Mouse (Mus musculus) embryonic facial prominence, embryonic 15.5 days (tissue): ENCODE measurements around the gene Snupn. TPM values are rescaled to one million over a fixed set of nuclear protein-coding genes. Genes with fewer than 3 reads are reported as not detected.
"Not testable (repeated sequence)": the region's sequence is repeated elsewhere in the genome, so short reads cannot be mapped to it uniquely, and the experiment has no call there.

ENCODE experiments used
- ATAC-seq: fragments of 200-750 bp; cut with Nextera tagmentation; 2 replicates; pipeline ENCODE4 v1.8.0; 2017; ENCODE audit warnings: low read depth, moderate TSS enrichment; ENCODE audit not compliant: insufficient number of reproducible peaks, low FRiP score, low TSS enrichment
- H3K27ac ChIP-seq: fragments of 300-500 bp; sonication (generic); replicated peaks from 2 replicates; pipeline ENCODE4 v1.5.1; 2015; ENCODE audit warnings: mild to moderate bottlenecking, inconsistent platforms
- H3K27me3 ChIP-seq: fragments of 300-500 bp; sonication (generic); 2 replicates; pipeline ENCODE4 v1.6.1; 2015; ENCODE audit warnings: inconsistent platforms
- H3K36me3 ChIP-seq: fragments of 300-500 bp; sonication (generic); 2 replicates; pipeline ENCODE4 v1.6.1; 2015; ENCODE audit warnings: mild to moderate bottlenecking, inconsistent platforms
- H3K4me1 ChIP-seq: fragments of 300-500 bp; sonication (generic); 2 replicates; pipeline ENCODE4 v1.6.1; 2015; ENCODE audit warnings: inconsistent platforms
- H3K4me2 ChIP-seq: fragments of 300-500 bp; sonication (generic); replicated peaks from 2 replicates; pipeline ENCODE4 v1.6.1; 2015; ENCODE audit warnings: mild to moderate bottlenecking, inconsistent platforms
- H3K4me3 ChIP-seq: fragments of 300-500 bp; sonication (generic); replicated peaks from 2 replicates; pipeline ENCODE4 v1.5.1; 2015; ENCODE audit warnings: mild to moderate bottlenecking, inconsistent platforms
- H3K9ac ChIP-seq: fragments of 300-500 bp; sonication (generic); 2 replicates; pipeline ENCODE4 v1.6.1; 2015; ENCODE audit warnings: inconsistent platforms
- H3K9me3 ChIP-seq: fragments of 300-500 bp; sonication (generic); replicated peaks from 2 replicates; pipeline ENCODE4 v1.6.1; 2016; ENCODE audit warnings: inconsistent platforms
- WGBS: fragments of 180-500 bp; shearing (Covaris S2); methylation state at CpG from one replicate; pipeline ENCODE4 v1.1.7; 2015; 5-methylcytosine and 5-hydroxymethylcytosine counted together
- polyA plus RNA-seq: library from polyadenylated mRNA; unstranded; fragments of >200 nt; fragmentation: Nextera tagmentation; extraction: Ambion mirVana; gene quantifications from 2 replicates; pipeline ENCODE4 v1.2.1, GENCODE M21; 2015

Gene Snupn
- polyA plus RNA-seq, 1 experiment from 2014 or later, result 27.9 TPM

DNA sequence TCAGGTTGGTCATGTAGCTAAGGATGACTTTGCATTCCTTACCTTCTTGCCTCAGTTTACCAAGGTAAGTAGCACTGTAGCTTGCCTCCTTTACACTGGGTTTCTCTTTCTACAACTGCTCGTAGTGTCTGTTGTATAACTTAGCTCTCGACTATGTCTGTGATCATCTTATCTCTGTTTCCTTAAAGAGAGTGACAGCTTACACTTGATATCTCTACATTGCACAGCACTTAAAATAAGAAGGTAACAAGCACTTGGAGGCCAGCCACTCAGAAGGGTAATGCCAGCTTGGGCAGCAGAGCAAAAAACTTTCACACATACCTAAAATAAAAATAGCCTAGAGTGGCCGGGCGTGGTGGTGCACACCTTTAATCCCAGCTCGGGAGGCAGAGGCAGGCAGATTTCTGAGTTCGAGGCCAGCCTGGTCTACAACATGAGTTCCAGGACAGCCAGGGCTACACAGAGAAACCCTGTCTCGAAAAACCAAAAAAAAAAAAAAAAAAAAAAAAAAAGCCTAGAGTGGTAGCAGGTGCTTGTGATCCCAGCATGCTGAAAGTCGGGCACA, 23.4 kb downstream of the Snupn start:
- no peak overlapping the region for H3K4me2 ChIP-seq
- no peaks in the 10 kb centered on the region for H3K9me3 ChIP-seq
- peaks cover 17% of the 10 kb centered on the region for H3K36me3 ChIP-seq
- no peak overlapping the region for H3K9ac ChIP-seq
- ATAC-seq, result no peak
- H3K4me1 ChIP-seq, result no peaks in the 10 kb centered on the region
- no peak overlapping the region for H3K4me3 ChIP-seq
- H3K27me3 ChIP-seq, result no peaks in the 10 kb centered on the region
- no peak overlapping the region for H3K27ac ChIP-seq
- WGBS, result 85% methylated on average over 8 of the region's 8 CpGs

DNA sequence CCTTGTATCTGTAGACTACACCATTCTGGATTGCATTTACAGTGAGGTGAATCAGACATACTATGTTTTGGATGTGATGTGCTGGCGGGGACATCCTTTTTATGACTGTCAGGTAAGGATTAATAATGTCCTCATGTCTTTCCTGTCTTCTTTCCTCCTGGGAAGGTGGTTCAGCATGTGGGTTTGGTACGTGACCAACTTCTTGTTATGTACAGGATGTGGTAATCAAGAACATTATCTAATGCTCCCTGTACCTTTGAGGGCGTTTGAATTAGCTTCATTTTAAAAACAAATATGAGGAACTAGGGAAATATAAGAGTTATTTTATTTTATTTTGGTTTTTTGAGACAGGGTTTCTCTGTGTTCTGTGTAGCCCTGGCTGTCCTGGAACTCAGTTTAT, 24.5 kb downstream of the Snupn start:
- Histone ChIP-seq H3K4me1 (no peaks in the 10 kb centered on the region), H3K27me3 (no peaks in the 10 kb centered on the region), H3K36me3 (peaks cover 16% of the 10 kb centered on the region), H3K9me3 (no peaks in the 10 kb centered on the region), H3K4me2 (no peak overlapping the region), H3K27ac (no peak overlapping the region), H3K9ac (no peak overlapping the region), H3K4me3 (no peak overlapping the region)
- no peak for ATAC-seq
- 85% methylated on average over 3 of the region's 3 CpGs for WGBS

DNA sequence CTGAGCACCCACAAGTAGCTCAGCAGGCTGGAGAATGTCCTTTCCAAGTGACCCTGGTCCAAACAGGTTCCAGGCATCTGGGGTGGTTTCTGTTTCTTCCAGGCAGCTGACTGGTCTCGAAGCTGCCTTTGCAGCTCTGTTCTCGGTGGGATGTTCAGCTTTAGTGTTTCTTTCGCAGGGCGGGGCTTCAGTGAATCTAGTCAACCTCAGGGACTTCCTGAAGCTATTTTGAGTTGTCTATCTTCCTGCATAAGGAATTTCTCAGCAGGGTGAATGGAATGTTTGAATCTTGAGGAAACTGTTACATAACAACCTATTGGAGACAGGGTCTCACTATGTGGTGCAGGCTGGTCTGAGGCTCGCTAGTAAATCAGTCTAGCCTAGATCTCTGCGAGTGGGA, 29.5 kb downstream of the Snupn start:
- no peak overlapping the region for H3K4me2 ChIP-seq
- H3K9me3 ChIP-seq, result no peaks in the 10 kb centered on the region
- WGBS, result 89% methylated on average over 6 of the region's 6 CpGs
- no peak overlapping the region for H3K9ac ChIP-seq
- H3K4me3 ChIP-seq, result no peak overlapping the region
- H3K36me3 ChIP-seq, result peaks cover 8% of the 10 kb centered on the region
- H3K27ac ChIP-seq, result no peak overlapping the region
- no peaks in the 10 kb centered on the region for H3K27me3 ChIP-seq
- no peak for ATAC-seq
- H3K4me1 ChIP-seq, result no peaks in the 10 kb centered on the region

DNA sequence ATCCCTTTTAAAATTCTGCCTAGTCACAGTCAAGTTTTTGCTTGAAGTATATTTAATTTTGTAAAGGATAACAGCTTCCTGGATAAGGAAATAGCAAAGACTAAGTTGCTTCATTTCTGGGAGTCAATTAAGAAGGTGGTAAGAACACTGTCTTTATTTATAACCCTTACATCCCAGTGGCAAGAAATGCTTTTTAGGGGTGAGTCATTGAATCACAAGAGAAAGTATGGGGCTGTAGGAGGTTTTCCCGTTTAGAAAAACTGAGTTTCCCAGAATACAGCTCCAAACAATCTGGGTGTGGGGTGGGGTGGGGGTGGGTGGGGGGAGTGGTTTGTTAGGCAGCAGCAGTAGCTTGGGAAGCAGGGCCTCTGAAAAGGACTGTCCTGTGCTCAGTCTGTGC, 30.8 kb downstream of the Snupn start:
- Histone ChIP-seq H3K4me2 (no peak overlapping the region), H3K9ac (no peak overlapping the region), H3K4me3 (no peak overlapping the region), H3K36me3 (peaks cover 8% of the 10 kb centered on the region), H3K4me1 (no peaks in the 10 kb centered on the region), H3K27ac (no peak overlapping the region), H3K9me3 (no peaks in the 10 kb centered on the region), H3K27me3 (no peaks in the 10 kb centered on the region)
- 58% methylated on average over 1 of the region's 1 CpGs for WGBS
- ATAC-seq, result no peak

DNA sequence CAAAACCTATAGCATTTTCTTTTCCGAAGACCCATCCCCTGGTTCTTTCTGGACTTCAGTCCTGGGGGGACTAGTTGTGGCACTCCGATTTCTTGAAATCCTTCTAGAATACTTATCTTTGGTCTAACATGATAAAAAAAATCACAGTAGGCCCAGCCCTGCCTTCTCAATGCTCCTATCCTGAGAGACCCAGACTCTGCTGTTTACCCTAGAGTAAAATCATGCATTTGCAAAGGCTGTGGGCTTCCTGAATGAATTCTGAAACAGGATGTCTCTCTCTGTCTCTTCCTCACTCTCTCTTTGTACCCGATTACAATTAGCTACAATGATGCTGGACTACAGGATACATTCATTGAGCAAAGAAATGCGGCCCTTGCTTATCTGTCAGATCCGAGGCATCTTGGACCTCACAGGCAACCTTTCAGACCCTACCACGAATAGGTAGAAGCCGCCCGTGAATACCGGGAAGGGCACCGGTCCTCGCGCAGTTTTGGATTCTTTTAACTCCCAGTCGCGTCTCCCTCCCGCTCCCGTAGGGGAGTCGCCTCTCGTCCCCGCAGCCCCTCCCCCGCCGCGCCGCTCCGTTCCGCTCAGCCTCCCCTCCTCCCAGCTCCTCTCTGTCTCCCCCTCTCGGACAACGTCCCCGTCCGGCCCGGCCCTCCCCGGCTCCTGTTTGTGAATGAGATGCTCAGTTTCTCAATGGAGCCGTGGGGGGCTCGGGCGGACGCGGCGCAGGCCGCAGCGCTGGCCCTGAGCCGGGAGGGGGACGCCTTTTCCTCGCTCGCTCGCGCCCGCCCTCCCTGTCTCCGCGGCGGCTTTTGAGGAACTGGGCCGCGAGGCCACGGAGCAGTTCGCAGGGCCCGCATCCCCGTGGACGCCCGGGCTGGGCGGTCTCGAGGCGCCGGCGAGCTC, 43.9 kb downstream of the Snupn start, which contains the start of gene Ptpn9:
TSS of gene Ptpn9 (plus strand) at position 638 of the 912 bp plus-strand sequence.
- Histone ChIP-seq H3K4me3 (peak within 1 kb of the TSS; percentile 60), H3K27me3 (no peaks in the 10 kb centered on the region)
- WGBS, result 2% methylated on average over 62 of the region's 62 CpGs

DNA sequence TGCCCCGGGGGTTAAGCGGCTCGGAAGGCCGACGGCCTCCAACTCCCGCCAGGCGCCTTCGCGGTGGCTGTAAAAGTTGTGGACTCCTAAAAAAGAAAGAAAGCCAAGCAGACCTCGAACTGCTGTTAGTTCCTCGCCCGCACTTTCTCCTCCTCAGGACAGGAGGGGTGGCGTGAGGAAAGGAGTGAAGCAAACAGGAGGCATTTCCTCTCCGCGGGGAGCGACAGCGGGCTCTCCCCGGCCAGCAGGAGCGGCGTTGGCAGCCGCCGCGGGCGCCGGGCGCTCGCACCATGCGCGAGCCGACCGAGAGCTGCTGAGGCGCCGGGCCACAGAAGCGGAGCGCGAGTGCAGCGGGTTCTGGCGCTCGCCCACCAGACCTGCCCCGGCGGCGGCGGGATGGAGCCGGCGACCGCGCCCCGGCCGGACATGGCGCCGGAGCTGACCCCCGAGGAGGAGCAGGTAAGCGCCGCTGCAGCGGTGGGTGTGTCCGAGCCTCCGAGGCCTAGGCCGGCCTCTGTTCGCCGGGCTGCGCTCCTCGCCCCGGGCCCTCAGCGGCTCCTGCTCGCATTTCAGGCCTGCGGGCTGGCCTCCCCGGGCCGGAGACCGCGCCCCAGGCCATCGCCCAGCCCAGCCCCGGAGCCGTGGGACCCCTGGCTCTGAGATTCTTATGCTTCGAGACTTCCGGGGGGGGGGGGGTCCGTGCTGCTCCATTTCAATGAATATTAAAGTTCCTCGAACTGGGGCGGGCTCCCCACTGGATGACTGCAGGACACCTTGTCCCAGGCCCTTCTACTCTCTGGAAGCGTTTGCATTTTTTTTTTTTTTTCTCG, 44.7 kb downstream of the Snupn start:
- Histone ChIP-seq H3K9me3 (no peaks in the 10 kb centered on the region), H3K36me3 (no peaks in the 10 kb centered on the region), H3K27ac (peak overlapping the region; percentile 96), H3K4me1 (no peaks in the 10 kb centered on the region), H3K4me2 (peak overlapping the region; percentile 71), H3K27me3 (no peaks in the 10 kb centered on the region), H3K9ac (peak overlapping the region; percentile 89), H3K4me3 (peak overlapping the region; percentile 60)
- ATAC-seq, result peak; percentile 70
- WGBS, result under 1% methylated on average over 79 of the region's 80 CpGs

More for the DNA sequence above, 43.9 kb downstream of the Snupn start, which contains the start of gene Ptpn9:
- H3K27ac ChIP-seq, result peak within 1 kb of the TSS; percentile 96
- H3K4me1 ChIP-seq, result no peaks in the 10 kb centered on the region
- ATAC-seq, result peak; percentile 94
- no peaks in the 10 kb centered on the region for H3K9me3 ChIP-seq
- peak within 1 kb of the TSS; percentile 89 for H3K9ac ChIP-seq
- H3K36me3 ChIP-seq, result no peaks in the 10 kb centered on the region
- H3K4me2 ChIP-seq, result peak within 1 kb of the TSS; percentile 71

DNA sequence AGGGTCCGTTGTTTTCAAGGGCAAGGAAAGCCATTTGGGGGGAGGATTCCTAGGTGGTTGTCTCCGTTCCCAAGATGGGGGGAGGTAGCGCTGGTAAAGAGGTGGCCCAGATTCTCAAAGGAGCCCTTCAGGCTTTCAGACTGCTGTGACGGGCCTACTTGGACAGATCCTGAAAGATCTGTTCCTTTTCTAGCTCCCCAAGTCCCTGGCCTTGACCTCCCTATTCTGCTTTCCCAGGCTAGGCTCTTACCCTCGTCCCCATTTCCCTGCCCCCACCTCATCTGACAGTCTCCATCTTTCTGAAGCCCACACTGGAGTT, 45.3 kb downstream of the Snupn start:
- 0% methylated on average over 5 of the region's 5 CpGs for WGBS
- Histone ChIP-seq H3K4me1 (no peaks in the 10 kb centered on the region), H3K27ac (peak overlapping the region; percentile 96), H3K9ac (peak overlapping the region; percentile 89), H3K27me3 (no peaks in the 10 kb centered on the region), H3K4me2 (peak overlapping the region; percentile 71), H3K36me3 (no peaks in the 10 kb centered on the region), H3K9me3 (no peaks in the 10 kb centered on the region), H3K4me3 (peak overlapping the region; percentile 60)
- no peak for ATAC-seq

DNA sequence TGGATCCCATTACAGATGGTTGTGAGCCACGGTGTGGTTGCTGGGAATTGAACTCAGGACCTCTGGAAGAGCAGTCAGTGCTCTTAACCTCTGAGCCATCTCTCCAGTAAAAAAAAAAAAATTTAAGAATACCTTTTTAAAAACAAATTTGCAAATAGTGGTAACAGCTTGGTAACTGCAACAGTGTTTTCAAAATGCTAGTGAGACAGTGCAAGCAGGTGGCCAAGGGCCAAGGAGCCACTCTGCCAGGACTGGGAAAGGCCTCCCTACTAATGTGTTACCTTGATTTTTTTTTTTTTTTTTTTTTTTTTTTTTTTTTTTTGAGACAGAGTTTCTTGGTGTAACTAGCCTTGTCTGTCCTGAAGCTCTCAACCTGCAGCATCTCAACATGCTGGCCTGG, 46.5 kb downstream of the Snupn start:
- not testable (repeated sequence) for H3K27me3 ChIP-seq, H3K4me3 ChIP-seq, H3K9ac ChIP-seq, ATAC-seq, H3K4me1 ChIP-seq, H3K9me3 ChIP-seq, H3K4me2 ChIP-seq, H3K36me3 ChIP-seq, H3K27ac ChIP-seq
- 78% methylated on average over 1 of the region's 1 CpGs for WGBS

DNA sequence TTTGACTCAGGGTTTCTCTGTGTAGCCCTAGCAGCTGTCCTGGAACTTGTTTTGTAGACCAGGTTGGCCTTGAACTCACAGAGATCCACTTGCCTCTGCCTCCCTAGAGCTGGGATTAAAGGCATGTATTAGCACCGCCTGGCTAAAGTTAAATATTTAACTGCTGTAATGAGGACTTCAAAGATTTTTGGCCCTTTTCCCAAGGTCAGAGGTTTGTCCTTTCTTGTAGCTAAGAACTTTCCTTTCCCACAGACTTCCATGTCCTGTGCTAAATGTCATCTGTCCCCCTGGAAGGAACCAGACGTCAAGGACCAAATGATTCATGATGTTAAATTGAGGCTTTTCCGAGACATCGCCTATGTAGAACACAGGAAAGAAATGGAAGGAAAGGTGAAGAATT, 52.3 kb downstream of the Snupn start:
- ATAC-seq, result no peak
- 75% methylated on average over 4 of the region's 4 CpGs for WGBS
- Histone ChIP-seq H3K4me2 (no peak overlapping the region), H3K9me3 (no peaks in the 10 kb centered on the region), H3K4me1 (no peaks in the 10 kb centered on the region), H3K36me3 (peaks cover 16% of the 10 kb centered on the region; the same call in 1 of the 2 replicates), H3K4me3 (no peak overlapping the region), H3K27ac (no peak overlapping the region), H3K27me3 (no peaks in the 10 kb centered on the region), H3K9ac (no peak overlapping the region)

DNA sequence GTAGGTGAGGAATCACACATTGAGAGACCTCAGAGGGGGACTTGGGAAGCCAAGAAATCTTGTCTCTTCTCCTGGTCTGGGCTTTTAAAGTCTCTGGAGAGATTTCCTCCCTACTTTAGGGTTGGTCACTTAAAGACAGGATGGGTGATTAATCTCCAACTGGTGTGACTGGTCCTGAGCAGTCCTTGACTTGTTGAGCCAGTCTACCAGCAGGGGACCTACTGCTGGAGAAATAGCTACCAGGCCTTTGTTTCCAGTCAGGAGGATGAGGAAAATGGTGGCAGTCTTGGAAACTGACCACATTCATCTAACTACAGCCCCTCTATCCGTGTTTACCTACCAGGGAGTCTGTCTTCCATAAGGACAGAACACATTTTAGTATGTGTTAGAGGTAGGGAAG, 61.7 kb downstream of the Snupn start:
- no peaks in the 10 kb centered on the region for H3K27me3 ChIP-seq
- H3K4me1 ChIP-seq, result no peaks in the 10 kb centered on the region
- no peak for ATAC-seq
- H3K9me3 ChIP-seq, result no peaks in the 10 kb centered on the region
- no peak overlapping the region for H3K9ac ChIP-seq
- no peak overlapping the region for H3K4me2 ChIP-seq
- H3K36me3 ChIP-seq, result peaks cover 15% of the 10 kb centered on the region
- no peak overlapping the region for H3K4me3 ChIP-seq
- 85% methylated on average over 1 of the region's 1 CpGs for WGBS
- H3K27ac ChIP-seq, result no peak overlapping the region

DNA sequence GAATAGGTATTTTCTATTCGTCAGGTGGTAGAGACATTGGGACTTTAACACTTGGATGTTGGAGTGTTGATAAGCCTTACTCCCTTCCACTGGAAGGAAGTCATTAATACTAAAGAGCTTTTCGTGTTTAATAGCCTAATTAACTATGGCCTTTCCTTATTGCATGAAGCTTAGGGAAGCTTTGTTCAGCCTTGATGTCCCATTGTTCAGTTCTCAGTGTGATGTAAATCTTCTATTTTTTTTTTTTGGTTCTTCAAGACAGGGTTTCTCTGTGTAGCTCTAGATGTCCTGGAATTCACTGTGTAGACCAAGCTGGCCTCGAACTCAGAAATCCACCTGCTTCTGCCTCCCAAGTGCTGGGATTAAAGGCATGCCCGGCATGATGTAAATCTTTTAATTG, 62.2 kb downstream of the Snupn start:
- Histone ChIP-seq H3K27ac (no peak overlapping the region), H3K36me3 (peaks cover 10% of the 10 kb centered on the region)

More for the DNA sequence above, 62.2 kb downstream of the Snupn start:
- Histone ChIP-seq H3K4me3 (no peak overlapping the region), H3K4me2 (no peak overlapping the region), H3K4me1 (no peaks in the 10 kb centered on the region), H3K9ac (no peak overlapping the region), H3K9me3 (no peaks in the 10 kb centered on the region), H3K27me3 (no peaks in the 10 kb centered on the region)
- 87% methylated on average over 4 of the region's 4 CpGs for WGBS
- ATAC-seq, result no peak
